Mouse (Mus musculus): ENCODE measurements at regions not wholly inside any gene's neighbourhood (a gene's known extent, or its start where the extent isn't known, plus 50 kb on each side); places are given as distances from the start of the nearest gene placed in this dataset.

GRCm38 (mm10) chrX:11555035-11555570 lies 227.5 kb downstream of the H2al1j start:
- no peak for ATAC-seq (replicated peaks; ENCODE audit: low FRiP score, poor library complexity, severe bottlenecking)

GRCm38 (mm10) chrX:11558260-11558659 lies 230.6 kb downstream of the H2al1j start:
- ATAC-seq (replicated peaks; ENCODE audit: low FRiP score, poor library complexity, severe bottlenecking): no peak

GRCm38 (mm10) chrX:11560550-11561276 lies 233.1 kb downstream of the H2al1j start:
- no peak for ATAC-seq (replicated peaks; ENCODE audit: low FRiP score, poor library complexity, severe bottlenecking)

- no peak for ATAC-seq (replicated peaks; ENCODE audit: low FRiP score, poor library complexity, severe bottlenecking)
Observed at GRCm38 (mm10) chrX:11565888-11566287, 238.3 kb downstream of the H2al1j start.

GRCm38 (mm10) chrX:11567827-11568226 lies 240.2 kb downstream of the H2al1j start:
- no peak for ATAC-seq (replicated peaks; ENCODE audit: low FRiP score, poor library complexity, severe bottlenecking)

GRCm38 (mm10) chrX:11568262-11568661 lies 240.6 kb downstream of the H2al1j start:
- no peak for ATAC-seq (replicated peaks; ENCODE audit: low FRiP score, poor library complexity, severe bottlenecking)

- ATAC-seq (replicated peaks; ENCODE audit: low FRiP score, poor library complexity, severe bottlenecking): no peak
Observed at GRCm38 (mm10) chrX:11574354-11574753, 246.7 kb downstream of the H2al1j start.

GRCm38 (mm10) chrX:11575571-11575970 lies 247.9 kb downstream of the H2al1j start:
- no peak for ATAC-seq (replicated peaks; ENCODE audit: low FRiP score, poor library complexity, severe bottlenecking)

GRCm38 (mm10) chrX:11576287-11576686 lies 248.7 kb downstream of the H2al1j start:
- ATAC-seq (replicated peaks; ENCODE audit: low FRiP score, poor library complexity, severe bottlenecking): no peak

GRCm38 (mm10) chrX:11577294-11577693 lies 249.7 kb downstream of the H2al1j start:
- ATAC-seq (replicated peaks; ENCODE audit: low FRiP score, poor library complexity, severe bottlenecking): no peak

- ATAC-seq (replicated peaks; ENCODE audit: low FRiP score, poor library complexity, severe bottlenecking): no peak
Observed at GRCm38 (mm10) chrX:11585353-11585752, 257.7 kb downstream of the H2al1j start.

GRCm38 (mm10) chrX:11591391-11592187 lies 264.0 kb downstream of the H2al1j start:
- no peak for ATAC-seq (replicated peaks; ENCODE audit: low FRiP score, poor library complexity, severe bottlenecking)

- ATAC-seq (replicated peaks; ENCODE audit: low FRiP score, poor library complexity, severe bottlenecking): no peak
Observed at GRCm38 (mm10) chrX:11594542-11594941, 266.9 kb downstream of the H2al1j start.

- no peak for ATAC-seq (replicated peaks; ENCODE audit: low FRiP score, poor library complexity, severe bottlenecking)
Observed at GRCm38 (mm10) chrX:11597548-11597947, 269.9 kb downstream of the H2al1j start.

GRCm38 (mm10) chrX:11614237-11614636 lies 286.6 kb downstream of the H2al1j start:
- no peak for ATAC-seq (replicated peaks; ENCODE audit: low FRiP score, poor library complexity, severe bottlenecking)

- no peak for ATAC-seq (replicated peaks; ENCODE audit: low FRiP score, poor library complexity, severe bottlenecking)
Observed at GRCm38 (mm10) chrX:11621045-11621763, 293.6 kb downstream of the H2al1j start.

GRCm38 (mm10) chrX:11626274-11626878 lies 298.8 kb downstream of the H2al1j start:
- no peak for ATAC-seq (replicated peaks; ENCODE audit: low FRiP score, poor library complexity, severe bottlenecking)

- ATAC-seq (replicated peaks; ENCODE audit: low FRiP score, poor library complexity, severe bottlenecking): no peak
Observed at GRCm38 (mm10) chrX:11629362-11629761, 301.7 kb downstream of the H2al1j start.

- ATAC-seq (replicated peaks; ENCODE audit: low FRiP score, poor library complexity, severe bottlenecking): no peak
Observed at GRCm38 (mm10) chrX:11629906-11630305, 302.3 kb downstream of the H2al1j start.
